Mouse (Mus musculus) thymus, adult 2 months (tissue): ENCODE measurements around the gene Slc25a43.

Source experiments
- CTCF ChIP-seq: fragments of 200-500 bp; IDR thresholded peaks from 2 replicates; pipeline ENCODE4 v1.5.1; 2012; ENCODE audit warnings: mild to moderate bottlenecking, control low read depth, low read length, moderate library complexity, borderline replicate concordance; ENCODE audit not compliant: control insufficient read depth, poor library complexity, insufficient read depth; ENCODE audit errors: extremely low read depth
- POLR2A ChIP-seq: fragments of 200-500 bp; IDR thresholded peaks from 2 replicates; pipeline ENCODE4 v1.6.1; 2012; ENCODE audit warnings: mild to moderate bottlenecking, low read length, control low read depth, moderate library complexity; ENCODE audit not compliant: control insufficient read depth, poor library complexity, insufficient read depth; ENCODE audit errors: extremely low read depth

DNA sequence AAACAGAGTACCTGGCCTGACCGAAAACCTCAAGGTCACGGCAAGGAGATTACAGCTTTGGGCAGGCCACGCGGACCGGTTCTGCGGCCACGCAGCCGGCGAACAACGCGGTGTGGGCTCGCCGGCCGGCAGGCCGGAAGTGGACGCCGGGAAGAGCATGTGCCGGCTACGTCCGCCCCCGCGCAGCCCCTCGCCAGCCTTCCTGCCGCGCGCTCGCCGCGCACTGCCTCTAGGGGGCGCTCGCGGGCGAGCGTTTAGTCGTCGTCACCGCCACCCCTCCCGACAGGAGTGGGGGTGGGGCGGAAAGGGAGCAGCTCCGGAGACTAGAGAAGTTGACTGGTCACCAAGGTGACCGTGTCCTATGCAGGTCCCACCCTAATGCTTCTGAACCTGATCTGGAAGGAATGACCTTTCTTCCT lies 52.7 kb downstream of the Slc25a43 start:
- TF ChIP-seq CTCF (peak; percentile 94), POLR2A (0 out of 2 replicates have a peak, but pooled peaks have one; percentile 2)
